Mouse (Mus musculus) megakaryocyte progenitor cell, adult 5-6 weeks (primary cell): ENCODE data around the gene Lefty1. TPM values are rescaled to one million over a fixed set of nuclear protein-coding genes. Genes with fewer than 3 reads are reported as not detected.
"Not testable (repeated sequence)": the region's sequence is repeated elsewhere in the genome, so short reads cannot be mapped to it uniquely, and the experiment has no call there.

Experiments used
- ATAC-seq: replicated peaks from 2 replicates; pipeline ENCODE4 v1.8.0; 2016; ENCODE audit warnings: mild to moderate bottlenecking, moderate TSS enrichment, inconsistent platforms; ENCODE audit not compliant: poor library complexity
- total RNA-seq, 2 experiments: library from RNA; stranded (forward) in 1 of 2; stranded (reverse) in 1 of 2; fragments of 157-497, 149-512 nt in 1 of 2; fragments of 200-1000 nt in 1 of 2; gene quantifications; 2 replicates each; pipeline versions ENCODE4 v1.2.3 to v1.2.4; 2015 to 2017

The Lefty1 gene
- total RNA-seq, 2 experiments from 2014 or later: 1.7 TPM; not detected in 1

- ATAC-seq: no peak
These were observed 17.8 kb upstream of the Lefty1 start for GRCm38 (mm10) chr1:180917053-180917452.

DNA sequence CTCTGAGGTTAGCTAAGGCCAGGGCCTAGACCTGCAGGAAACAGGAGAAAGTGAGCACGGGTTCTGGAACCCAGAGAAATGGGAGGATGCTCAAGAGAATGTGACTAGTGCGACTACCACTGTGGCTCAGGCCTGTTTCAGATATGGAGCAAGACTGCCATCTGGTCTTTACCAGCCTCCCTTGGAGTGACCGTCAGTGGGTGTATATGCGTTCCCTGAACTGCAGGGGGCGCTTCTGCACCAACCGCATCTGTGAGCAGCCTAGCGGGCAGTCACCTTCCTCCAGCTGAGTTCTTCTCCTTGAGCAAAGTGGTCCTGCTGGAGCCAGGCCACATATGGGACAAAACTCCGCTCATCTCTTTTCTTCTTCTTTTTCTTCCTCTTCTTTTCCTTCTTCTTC is 15.1 kb upstream of the Lefty1 start:
- peak; percentile 88 for ATAC-seq

DNA sequence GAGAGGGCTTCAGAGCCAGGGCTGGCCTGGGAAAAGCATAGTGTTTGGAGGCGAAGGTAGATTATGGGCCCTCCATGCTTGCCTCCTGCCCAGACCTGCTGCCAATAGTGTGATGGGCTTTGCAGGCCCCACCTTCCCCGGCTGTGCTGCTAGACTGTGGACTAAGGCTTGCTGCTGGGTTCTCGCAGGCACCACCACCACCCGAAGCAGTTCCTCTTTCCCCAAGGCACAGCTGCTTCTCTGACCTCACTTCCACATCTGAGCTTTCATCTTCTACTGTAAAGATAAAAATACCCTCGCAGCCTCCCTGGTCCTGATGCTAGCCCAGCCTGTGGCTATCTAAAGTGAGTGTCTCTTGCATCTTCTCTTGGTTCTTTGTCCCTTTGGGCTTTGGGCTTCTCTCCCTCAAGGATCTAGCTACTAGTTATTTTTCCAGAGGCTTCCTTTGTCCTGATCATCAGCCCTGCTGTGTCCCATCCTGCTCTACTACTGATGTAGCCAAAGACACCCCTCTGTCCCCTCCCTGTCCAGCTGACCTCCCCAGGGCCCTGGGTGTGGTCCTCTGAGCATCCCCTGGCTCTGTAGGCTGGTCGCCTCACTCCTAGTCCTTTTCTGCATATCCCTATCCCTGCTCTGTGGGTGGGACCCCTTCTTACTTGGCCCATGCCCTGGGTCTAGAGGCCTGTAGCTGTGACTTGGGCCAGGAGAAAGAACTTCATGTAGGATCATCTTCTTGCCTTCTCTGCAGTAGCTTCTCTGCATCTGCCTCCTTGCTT is 12.4 kb upstream of the Lefty1 start:
- peak; percentile 91 for ATAC-seq

DNA sequence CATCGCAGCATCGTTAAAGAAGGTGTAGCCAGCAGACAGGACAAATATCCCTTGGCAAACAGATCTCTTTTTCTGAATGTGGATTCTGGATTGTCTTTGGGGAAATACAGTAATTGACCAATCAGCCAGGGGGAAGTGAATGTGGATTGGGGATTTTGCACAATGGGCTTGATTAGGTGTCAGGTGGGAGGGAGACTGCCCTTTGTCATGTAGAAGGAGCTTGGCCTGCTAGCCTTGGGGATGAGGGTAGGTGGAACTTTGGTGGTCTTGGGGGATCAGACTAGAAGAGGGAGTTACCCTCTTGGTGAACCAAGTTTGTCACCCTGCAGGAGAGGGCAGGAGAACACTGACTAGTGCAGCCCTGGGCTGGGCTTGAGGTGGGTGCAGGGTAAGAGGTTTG is 10.1 kb upstream of the Lefty1 start:
- no peak for ATAC-seq

GRCm38 (mm10) chr1:180926286-180926685 is 8.5 kb upstream of the Lefty1 start:
- ATAC-seq: no peak

DNA sequence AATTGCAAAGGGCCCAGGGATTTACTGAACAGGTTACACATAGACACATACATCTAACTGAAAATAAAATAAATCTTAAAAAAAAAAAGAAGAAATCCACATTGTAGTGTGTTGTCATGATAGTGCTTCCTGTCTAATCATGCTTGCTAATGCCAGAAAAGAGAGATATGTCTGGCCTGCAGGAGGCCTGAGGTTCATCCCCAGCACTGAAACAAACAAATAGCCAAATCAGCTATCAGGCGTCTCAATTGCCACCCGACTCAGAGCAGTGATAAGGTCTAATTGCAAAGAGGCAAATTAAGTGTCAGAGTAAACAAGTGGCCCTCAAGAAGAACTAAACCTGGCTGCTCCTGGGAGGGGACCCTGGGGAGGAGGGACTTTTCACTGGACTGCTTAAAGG is 5.2 kb upstream of the Lefty1 start:
- ATAC-seq: peak; percentile 54

DNA sequence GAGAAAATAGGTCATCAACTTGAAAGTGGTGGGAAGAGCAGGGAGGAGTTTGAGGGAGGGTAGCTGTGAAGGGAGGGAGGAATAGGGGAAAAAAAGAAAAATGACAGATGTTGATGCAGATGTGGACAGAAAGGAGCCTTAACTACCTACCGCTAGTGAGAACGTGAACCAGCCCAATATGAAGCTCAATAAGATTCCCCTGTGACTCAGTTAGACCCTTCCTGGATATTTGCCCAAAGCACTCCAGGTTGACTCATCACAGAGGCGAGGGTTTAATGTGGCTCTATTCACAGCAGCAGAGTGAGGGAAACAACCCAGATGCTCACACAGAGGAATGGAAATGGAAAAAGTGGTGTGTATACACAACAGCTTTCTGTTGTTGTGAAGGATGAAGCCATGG is 3.7 kb upstream of the Lefty1 start:
- no peak for ATAC-seq

DNA sequence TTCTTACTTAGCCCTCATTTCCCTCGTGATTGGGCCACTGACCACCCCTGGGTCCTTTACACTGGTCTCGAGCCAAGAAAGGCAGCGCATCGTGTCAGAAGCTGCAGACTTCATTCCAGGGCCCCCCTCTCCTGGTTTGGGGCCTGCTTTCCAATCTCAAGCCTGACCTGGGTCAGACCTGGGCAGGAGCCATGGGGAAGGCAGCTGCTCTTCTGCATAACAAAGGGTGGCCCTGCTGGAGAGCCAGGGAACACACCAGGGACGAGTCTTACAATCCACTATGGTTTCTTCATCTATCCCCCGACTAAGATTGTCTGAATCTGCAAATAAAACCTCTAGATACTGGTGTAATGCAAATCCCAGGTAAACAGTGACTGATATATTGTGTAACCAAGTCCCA is 1.2 kb upstream of the Lefty1 start:
- no peak for ATAC-seq

- peak; percentile 90 for ATAC-seq
These were observed 2.0 kb downstream of the Lefty1 start for GRCm38 (mm10) chr1:180936610-180937398.

DNA sequence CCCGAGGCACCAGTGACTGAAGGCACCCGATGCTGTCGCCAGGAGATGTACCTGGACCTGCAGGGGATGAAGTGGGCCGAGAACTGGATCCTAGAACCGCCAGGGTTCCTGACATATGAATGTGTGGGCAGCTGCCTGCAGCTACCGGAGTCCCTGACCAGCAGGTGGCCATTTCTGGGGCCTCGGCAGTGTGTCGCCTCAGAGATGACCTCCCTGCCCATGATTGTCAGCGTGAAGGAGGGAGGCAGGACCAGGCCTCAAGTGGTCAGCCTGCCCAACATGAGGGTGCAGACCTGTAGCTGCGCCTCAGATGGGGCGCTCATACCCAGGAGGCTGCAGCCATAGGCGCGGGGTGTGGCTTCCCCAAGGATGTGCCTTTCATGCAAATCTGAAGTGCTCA is 2.8 kb downstream of the Lefty1 start:
- ATAC-seq: not testable (repeated sequence)

DNA sequence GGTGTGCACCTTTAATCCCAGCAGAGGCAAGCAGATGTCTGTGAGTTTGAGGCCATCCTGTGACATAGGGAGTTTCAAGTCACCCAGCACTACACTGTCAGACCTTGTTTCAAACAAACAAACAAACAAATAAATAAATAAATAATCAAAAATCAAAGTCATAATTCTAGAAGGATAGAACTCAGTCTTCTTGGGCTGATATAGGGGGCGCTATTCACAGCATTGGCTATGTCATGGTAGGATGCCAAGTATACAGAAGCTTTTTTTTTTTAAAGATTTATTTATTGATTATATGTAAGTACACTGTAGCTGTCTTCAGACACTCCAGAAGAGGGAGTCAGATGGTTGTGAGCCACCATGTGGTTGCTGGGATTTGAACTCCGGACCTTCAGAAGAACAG is 4.0 kb downstream of the Lefty1 start:
- not testable (repeated sequence) for ATAC-seq

- ATAC-seq: no peak
These were observed 6.1 kb downstream of the Lefty1 start for GRCm38 (mm10) chr1:180940776-180941460.

DNA sequence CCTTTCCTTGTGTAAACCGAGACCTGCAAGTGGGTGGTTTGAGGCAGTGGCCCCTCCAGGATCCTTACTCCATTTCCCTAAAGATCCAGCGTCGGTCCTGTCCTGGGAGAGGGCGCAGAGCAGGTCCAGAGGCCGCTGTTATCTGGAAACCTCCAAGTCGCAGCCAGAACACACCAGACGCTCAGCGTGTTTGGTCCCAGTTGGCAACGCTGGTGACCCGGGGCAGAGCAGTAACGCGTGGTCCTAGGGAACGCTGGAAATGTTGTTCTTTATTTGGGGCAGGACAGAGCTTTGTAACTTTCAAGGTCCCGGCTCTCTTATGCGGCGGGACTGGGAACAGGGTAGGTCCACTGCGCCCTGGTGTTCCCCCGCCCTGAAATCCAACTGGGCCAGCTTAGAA is 6.9 kb downstream of the Lefty1 start:
- no peak for ATAC-seq

DNA sequence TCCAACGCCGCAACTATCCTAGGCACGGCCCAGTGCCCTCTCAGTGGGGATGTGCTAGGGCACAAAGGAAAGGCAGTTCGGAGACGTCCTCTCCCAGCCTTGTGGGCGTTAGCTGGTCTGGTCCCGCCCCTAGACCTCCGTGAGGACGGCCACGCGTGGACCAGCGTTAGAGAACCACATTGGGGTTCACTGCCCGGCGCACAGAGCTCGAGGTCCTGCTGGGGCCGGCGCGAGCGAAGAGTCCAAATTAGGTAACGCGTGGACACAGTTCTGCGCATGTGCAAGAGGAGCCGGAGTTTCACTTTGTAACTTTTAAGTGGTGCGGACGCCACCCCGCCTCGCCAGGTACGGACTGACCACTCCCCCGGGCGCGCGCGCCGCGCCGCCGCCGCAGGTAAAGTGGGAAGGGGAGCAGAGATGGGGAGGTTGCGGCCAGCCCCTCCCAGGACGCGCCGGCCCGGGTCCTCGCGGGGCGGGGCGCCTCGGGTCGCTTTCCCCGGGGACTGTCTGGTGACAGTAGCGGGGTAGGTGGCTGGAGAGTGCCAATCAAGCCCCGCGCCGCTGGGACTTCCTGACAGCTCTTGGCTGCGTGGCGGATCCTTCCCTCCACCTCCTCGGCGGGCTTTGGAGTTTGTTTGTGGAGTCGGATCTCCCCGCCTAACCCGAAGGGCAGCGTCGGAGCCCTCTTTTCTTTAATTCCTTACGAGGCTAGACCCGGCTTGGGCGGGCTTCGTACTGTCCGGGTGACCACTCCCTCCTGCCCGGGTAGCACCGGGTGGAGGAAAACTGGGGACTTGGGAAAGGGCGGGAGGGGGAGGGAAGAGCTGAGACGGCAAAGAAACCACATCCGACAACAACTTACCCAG is 7.6 kb downstream of the Lefty1 start, which contains the start of gene Tmem63a:
TSS of gene Tmem63a (plus strand) at position 179 of the 866 bp plus-strand sequence.
- ATAC-seq: peak; percentile 30

GRCm38 (mm10) chr1:180943032-180943644 is 8.3 kb downstream of the Lefty1 start:
- ATAC-seq: no peak

DNA sequence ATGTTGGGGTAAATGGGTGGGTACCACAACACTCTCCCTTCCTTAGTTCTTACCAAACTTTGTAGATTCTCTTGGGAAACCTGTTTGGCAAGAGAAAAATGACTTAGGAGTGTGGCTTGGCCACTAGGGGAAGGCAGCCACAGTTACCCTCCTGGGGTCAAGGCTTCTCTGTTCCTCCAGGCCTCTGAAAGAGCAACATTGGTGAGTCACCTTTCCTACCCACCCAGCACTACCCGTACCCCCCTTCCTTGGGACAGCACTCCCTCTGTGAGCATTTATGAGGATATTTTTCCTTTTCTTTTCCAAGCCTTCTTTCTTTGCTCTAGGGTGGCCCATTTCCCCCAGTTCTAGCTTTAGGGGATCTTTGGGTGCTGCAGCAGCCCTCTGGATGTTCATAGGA is 9.1 kb downstream of the Lefty1 start:
- peak; percentile 10; the same call in 1 of the 2 replicates for ATAC-seq

GRCm38 (mm10) chr1:180944553-180944952 is 9.7 kb downstream of the Lefty1 start:
- peak; percentile 58 for ATAC-seq

GRCm38 (mm10) chr1:180945001-180945980 is 10.5 kb downstream of the Lefty1 start:
- ATAC-seq: peak; percentile 54

GRCm38 (mm10) chr1:180946448-180946847 is 11.6 kb downstream of the Lefty1 start:
- no peak for ATAC-seq
